Mouse (Mus musculus) megakaryocyte, embryonic 14.5 days (primary cell): ENCODE data around the gene Serpina6. TPM values are rescaled to one million over a fixed set of nuclear protein-coding genes. Genes with fewer than 3 reads are reported as not detected.

Experiments
- H3K27me3 ChIP-seq: replicated peaks from 2 replicates; pipeline ENCODE3; 2012; ENCODE audit warnings: inconsistent platforms
- H3K36me3 ChIP-seq: replicated peaks from 2 replicates; pipeline ENCODE3; 2012; ENCODE audit warnings: low read length, inconsistent platforms, mixed read lengths
- H3K4me1 ChIP-seq: 2 replicates; pipeline ENCODE4 v1.6.1; 2012; ENCODE audit warnings: inconsistent platforms
- H3K4me3 ChIP-seq: replicated peaks from 2 replicates; pipeline ENCODE3; 2012; ENCODE audit warnings: moderate library complexity, mild to moderate bottlenecking, inconsistent platforms
- H3K9me3 ChIP-seq: 2 replicates; pipeline ENCODE4 v1.6.1; 2012; ENCODE audit warnings: inconsistent platforms
- FLI1 ChIP-seq: IDR thresholded peaks from 2 replicates; pipeline ENCODE4 v1.6.1; 2012; ENCODE audit warnings: low read length, inconsistent platforms, mixed read lengths
- GATA1 ChIP-seq: IDR thresholded peaks from 3 replicates; pipeline ENCODE4 v1.6.1; 2012; ENCODE audit warnings: mixed read lengths, low read length, inconsistent platforms, borderline replicate concordance
- polyA plus RNA-seq: library from polyadenylated mRNA; stranded (reverse); fragments of >175 nt; gene quantifications from 2 replicates; pipeline ENCODE4 v1.2.3, GENCODE M21; 2012; ENCODE audit warnings: low replicate concordance; ENCODE audit not compliant: insufficient read depth

Gene Serpina6
- polyA plus RNA-seq = not detected in 2 replicates

DNA sequence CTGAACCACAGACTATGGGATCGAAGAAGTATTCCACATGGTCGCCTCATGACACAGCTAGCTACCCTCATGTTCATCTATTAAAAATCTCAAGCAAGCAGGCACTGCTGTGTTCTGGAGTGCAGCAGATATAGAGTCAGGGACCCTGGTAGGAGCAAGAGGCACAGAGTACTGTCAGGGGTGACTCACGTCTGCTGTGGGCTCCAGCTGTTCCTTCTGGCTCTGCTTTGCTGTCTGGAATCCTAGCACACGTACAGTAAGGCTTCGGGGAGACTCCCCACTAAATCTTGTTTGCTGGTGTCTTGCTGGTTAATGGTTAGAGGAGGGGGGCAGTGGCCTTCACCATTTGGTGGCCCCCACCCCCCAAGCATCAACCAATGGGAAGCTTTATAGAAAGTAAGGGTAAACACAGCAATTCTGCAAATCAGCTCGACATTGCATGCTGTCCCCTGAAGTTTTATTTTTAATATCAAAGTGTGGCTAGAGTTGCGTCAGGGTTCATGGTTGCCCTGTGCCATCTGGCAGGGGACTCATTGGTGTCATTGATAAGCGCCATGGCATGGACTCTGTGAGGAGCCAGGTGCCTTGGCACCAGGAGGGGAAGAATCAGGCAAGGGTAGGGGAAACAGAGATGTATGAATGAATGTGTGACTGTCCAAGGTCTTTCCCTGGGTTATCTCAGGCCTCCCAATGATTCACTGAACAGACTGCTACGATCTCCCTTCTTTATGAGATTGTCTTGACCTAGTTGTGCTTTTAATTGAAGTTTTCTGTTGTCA, at the start of gene Serpina6:
TSS of gene Serpina6 (minus strand) at position 365 of the 779 bp plus-strand sequence.
- no peak within 1 kb of the TSS for H3K4me3 ChIP-seq

GRCm38 (mm10) chr12:103706113-103706512, 49.1 kb upstream of the Serpina6 start:
- Histone ChIP-seq H3K9me3 (peaks cover 30% of the 10 kb centered on the region), H3K4me1 (no peaks in the 10 kb centered on the region), H3K27me3 (no peaks in the 10 kb centered on the region), H3K36me3 (no peaks in the 10 kb centered on the region), H3K4me3 (no peak overlapping the region)
- TF ChIP-seq FLI1 (no peak), GATA1 (no peak)

More for the DNA sequence above, at the start of gene Serpina6:
- no peak for TF ChIP-seq FLI1
- no peak for TF ChIP-seq GATA1
- Histone ChIP-seq H3K36me3 (no peaks in the 10 kb centered on the region), H3K9me3 (peaks cover 8% of the 10 kb centered on the region; the same call in 1 of the 2 replicates), H3K27me3 (no peaks in the 10 kb centered on the region), H3K4me1 (no peaks in the 10 kb centered on the region)

GRCm38 (mm10) chr12:103705547-103705946, 48.5 kb upstream of the Serpina6 start:
- TF ChIP-seq FLI1 (no peak), GATA1 (no peak)
- Histone ChIP-seq H3K9me3 (peaks cover 31% of the 10 kb centered on the region), H3K27me3 (no peaks in the 10 kb centered on the region), H3K4me3 (no peak overlapping the region), H3K36me3 (no peaks in the 10 kb centered on the region), H3K4me1 (no peaks in the 10 kb centered on the region)

DNA sequence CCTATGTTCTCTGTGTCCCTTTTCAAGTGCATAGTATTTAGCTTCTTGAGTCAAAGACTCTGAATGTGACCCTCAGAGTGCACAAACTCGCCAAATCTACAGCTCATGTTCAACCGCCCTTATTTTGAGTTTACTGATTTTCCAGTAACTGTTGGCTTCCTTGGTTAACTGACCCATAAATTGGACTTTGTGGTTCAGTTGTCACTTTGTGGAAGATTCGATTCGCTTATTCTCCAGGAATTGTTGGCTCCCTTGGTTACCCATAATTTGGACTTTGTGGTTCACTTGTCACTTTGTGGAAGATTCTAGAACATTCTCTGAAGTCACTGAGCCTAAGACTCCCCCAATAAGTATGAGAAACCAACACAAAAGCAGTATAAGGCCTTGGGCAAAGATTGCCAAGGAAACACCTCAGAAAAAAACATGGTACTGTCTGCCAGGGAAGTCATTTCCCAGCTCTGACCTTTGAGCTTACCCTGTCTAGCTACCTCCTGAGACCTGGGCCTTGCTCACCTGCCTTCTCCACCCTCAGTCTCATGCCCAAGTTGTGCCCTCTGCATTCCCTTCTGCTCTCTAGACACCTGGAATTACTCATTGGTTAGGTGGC, 43.2 kb upstream of the Serpina6 start:
- peaks cover 15% of the 10 kb centered on the region for H3K9me3 ChIP-seq
- H3K36me3 ChIP-seq = no peaks in the 10 kb centered on the region
- no peak overlapping the region for H3K4me3 ChIP-seq
- no peaks in the 10 kb centered on the region for H3K27me3 ChIP-seq
- no peaks in the 10 kb centered on the region for H3K4me1 ChIP-seq
- TF ChIP-seq FLI1 (no peak), GATA1 (no peak)

DNA sequence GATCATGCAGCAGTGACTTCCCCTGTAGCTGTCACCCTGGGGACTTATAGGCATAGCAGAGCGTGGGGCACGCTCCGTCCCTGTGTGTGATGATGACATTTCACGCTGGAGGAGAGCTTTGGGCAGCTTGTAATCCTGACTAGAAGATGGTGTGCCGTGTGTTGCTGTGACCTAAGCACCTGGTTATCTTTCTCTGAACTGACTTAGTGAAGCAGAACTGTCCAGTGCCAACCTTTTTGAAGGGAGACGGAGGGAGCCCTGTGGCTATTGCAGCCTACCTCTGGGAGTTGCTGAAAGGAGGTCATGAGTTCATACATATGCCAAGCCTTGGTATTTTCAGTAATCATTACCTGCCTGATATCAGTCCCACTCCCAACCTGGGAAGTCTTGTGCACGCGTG, 38.4 kb upstream of the Serpina6 start, which contains the start of gene Serpina1f:
TSS of gene Serpina1f (minus strand) at position 101 of the 400 bp plus-strand sequence.
- H3K4me1 ChIP-seq = no peaks in the 10 kb centered on the region
- TF ChIP-seq GATA1 (no peak), FLI1 (no peak)
- peaks cover 8% of the 10 kb centered on the region; the same call in 1 of the 2 replicates for H3K9me3 ChIP-seq
- no peaks in the 10 kb centered on the region for H3K36me3 ChIP-seq
- H3K27me3 ChIP-seq = no peaks in the 10 kb centered on the region
- H3K4me3 ChIP-seq = no peak within 1 kb of the TSS

GRCm38 (mm10) chr12:103688221-103688814, 31.3 kb upstream of the Serpina6 start:
- Histone ChIP-seq H3K27me3 (no peaks in the 10 kb centered on the region), H3K9me3 (peaks cover 15% of the 10 kb centered on the region; the same call in 1 of the 2 replicates), H3K36me3 (no peaks in the 10 kb centered on the region), H3K4me1 (no peaks in the 10 kb centered on the region), H3K4me3 (no peak overlapping the region)
- TF ChIP-seq GATA1 (no peak), FLI1 (no peak)

GRCm38 (mm10) chr12:103687021-103687420, 30.0 kb upstream of the Serpina6 start:
- H3K36me3 ChIP-seq = no peaks in the 10 kb centered on the region
- no peaks in the 10 kb centered on the region for H3K4me1 ChIP-seq
- no peak overlapping the region for H3K4me3 ChIP-seq
- no peaks in the 10 kb centered on the region for H3K27me3 ChIP-seq
- H3K9me3 ChIP-seq = peaks cover 15% of the 10 kb centered on the region; the same call in 1 of the 2 replicates
- no peak for TF ChIP-seq FLI1
- TF ChIP-seq GATA1 = no peak

- peaks cover 9% of the 10 kb centered on the region; the same call in 1 of the 2 replicates for H3K9me3 ChIP-seq
- no peak for TF ChIP-seq GATA1
- TF ChIP-seq FLI1 = no peak
- H3K4me1 ChIP-seq = no peaks in the 10 kb centered on the region
- H3K27me3 ChIP-seq = no peaks in the 10 kb centered on the region
- no peaks in the 10 kb centered on the region for H3K36me3 ChIP-seq
- no peak overlapping the region for H3K4me3 ChIP-seq
Measured at GRCm38 (mm10) chr12:103686050-103686449, 29.0 kb upstream of the Serpina6 start.

DNA sequence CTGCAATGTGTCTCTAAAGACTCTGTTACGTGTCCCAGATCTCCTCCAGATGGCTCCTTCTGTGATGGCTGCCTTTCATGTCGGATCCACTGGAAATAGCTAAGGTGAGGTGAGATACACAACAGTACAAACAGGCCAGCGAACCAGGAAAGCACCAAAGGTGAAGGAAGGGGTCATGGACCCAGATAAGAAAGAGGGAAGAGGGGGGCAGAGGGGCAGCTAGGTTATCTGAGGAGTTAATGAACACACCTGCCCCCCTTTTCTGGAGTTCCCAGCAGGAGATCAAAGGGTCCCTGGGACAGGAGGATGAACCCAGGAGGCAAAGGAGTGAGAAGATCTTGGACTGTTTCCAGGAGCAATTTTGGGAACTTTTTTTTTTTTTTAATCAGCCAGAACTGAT, 28.4 kb upstream of the Serpina6 start:
- no peaks in the 10 kb centered on the region for H3K36me3 ChIP-seq
- H3K4me3 ChIP-seq = no peak overlapping the region
- peaks cover 9% of the 10 kb centered on the region; the same call in 1 of the 2 replicates for H3K9me3 ChIP-seq
- no peaks in the 10 kb centered on the region for H3K4me1 ChIP-seq
- no peak for TF ChIP-seq FLI1
- TF ChIP-seq GATA1 = no peak
- H3K27me3 ChIP-seq = no peaks in the 10 kb centered on the region
